Mouse (Mus musculus): ENCODE results near the gene Fxyd1.

- no peak for TF ChIP-seq POLR2A (IDR thresholded peaks at IDR 0.05; ENCODE audit: low read depth, low read length)
- no peak for TF ChIP-seq CTCF (IDR thresholded peaks at IDR 0.05; ENCODE audit: borderline replicate concordance, insufficient read depth, low read length)
Observed at GRCm38 (mm10) chr7:31053882-31054447, 3.0 kb downstream of the Fxyd1 start.

Data from embryonic fibroblast, embryonic 13.5 days (primary cell).